Mouse (Mus musculus): Measurements from ENCODE around the gene Vmn1r200.
"Not testable (repeated sequence)": the region's sequence is repeated elsewhere in the genome, so short reads cannot be mapped to it uniquely, and the experiment has no call there.

The Vmn1r200 gene

DNA sequence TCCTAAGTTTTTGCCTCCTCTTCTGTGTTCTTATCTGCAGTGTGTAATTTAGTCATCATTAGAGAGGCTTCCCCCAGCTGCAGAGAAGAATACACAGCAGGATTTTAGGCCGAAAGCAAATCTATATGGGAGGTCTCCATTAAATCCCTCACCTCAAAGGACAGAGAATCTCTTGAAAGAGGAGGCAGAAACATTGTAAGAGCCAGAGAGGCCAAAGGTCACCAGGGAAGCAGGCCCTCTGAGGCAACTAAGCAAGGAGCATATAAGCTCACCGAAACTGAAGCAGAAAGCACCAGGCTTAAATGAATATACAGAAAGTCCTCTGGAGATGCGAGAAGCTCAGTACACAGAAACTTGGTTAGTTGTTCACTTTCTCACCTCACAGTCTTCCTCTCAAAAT, at the start of gene Vmn1r200:
Gene Vmn1r200 (plus strand): TSS at position 301 of the 400 bp plus-strand sequence.
- DNase-seq (ENCODE audit: low spot score in 2 of 2): no peak

GRCm38 (mm10) chr13:22350064-22350463, 40.1 kb upstream of the Vmn1r200 start, which contains the start of gene Vmn1r198:
Gene Vmn1r198, plus strand, starts transcription at chr13:22350364.
- DNase-seq (ENCODE audit: low spot score in 2 of 2): no peak

- DNase-seq (ENCODE audit: low spot score in 2 of 2): no peak
Observed at GRCm38 (mm10) chr13:22350813-22351212, 39.4 kb upstream of the Vmn1r200 start.

- no peak for DNase-seq (ENCODE audit: low spot score in 2 of 2)
Observed at GRCm38 (mm10) chr13:22379518-22379917, 10.7 kb upstream of the Vmn1r200 start, which contains the start of gene Vmn1r199. Gene Vmn1r199, plus strand, starts transcription at chr13:22379818.

DNA sequence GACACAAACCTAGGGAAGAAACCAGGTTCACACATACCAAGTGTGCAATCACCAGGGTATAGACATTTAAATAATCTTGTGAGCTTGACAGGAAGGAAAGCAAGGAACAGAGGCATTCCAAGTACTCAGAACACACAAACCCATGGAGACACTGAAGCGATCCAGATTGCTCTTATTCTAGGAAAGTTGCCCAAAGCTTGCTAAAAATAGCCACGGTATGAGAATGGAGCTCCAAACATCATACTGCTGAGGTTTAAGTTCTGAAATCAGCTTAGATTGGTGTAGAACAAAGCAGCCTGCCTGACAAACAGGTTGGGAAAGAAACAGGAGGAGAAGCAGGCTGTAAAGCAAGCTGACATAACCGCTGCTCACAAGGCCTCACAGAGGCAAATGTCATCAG, 9.0 kb upstream of the Vmn1r200 start:
- not testable (repeated sequence) for DNase-seq (ENCODE audit: low spot score in 2 of 2)

DNA sequence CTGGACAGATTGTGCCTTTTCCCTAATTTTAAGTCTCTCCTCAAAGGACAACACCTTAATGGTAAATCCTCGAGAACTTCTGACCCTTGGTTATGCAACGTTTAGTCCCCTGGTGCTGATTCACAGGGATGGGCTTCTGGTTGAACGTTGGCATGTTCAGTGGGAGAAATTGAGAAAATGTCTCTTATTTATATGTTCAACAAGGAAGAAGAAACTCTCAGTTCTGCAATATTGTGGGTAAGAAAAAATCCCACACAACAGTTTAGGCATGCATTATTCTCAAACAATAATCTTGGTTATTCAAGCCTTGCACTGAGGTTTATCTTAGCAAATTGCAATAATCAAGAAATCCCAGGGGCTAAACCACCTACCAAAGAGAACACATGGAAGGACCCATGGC, 6.8 kb upstream of the Vmn1r200 start:
- no peak for DNase-seq (ENCODE audit: low spot score in 2 of 2)

GRCm38 (mm10) chr13:22387050-22387449, 3.1 kb upstream of the Vmn1r200 start:
- DNase-seq (ENCODE audit: low spot score in 2 of 2): no peak

DNA sequence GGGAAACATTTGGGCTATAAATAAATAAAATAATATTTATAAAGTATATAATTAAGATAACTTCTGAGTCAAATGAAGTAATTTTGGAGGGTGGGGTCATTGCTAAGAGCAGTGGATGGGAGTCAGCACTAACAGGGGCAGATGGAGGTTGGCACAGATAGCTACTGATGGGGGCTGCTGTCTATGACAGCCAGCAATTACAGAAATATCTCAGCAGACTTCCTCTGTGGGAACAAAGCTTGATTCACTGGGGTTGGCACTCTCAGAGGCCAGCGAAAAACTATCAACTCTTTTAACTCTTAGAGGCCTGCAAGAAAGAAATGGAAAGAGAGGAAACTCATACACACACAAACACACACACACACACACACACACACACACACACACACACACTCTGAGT, 12.8 kb downstream of the Vmn1r200 start:
- no peak for DNase-seq (ENCODE audit: low spot score in 2 of 2)

Data from spleen, postnatal 36 days (tissue).